Mouse (Mus musculus): Measurements from ENCODE around the gene Pla2g5. TPM values are rescaled to one million over a fixed set of nuclear protein-coding genes. Genes with fewer than 3 reads are reported as not detected.
A peak's percentile ranks its signal among the peaks of the same experiment; 100 is the strongest.

The Pla2g5 gene
- polyA plus RNA-seq, 1 experiment from 2014 or later: 0.35 TPM

GRCm38 (mm10) chr4:138819101-138819500, 44.2 kb downstream of the Pla2g5 start:
- ATAC-seq (ENCODE audit: low FRiP score, low TSS enrichment): no peak
- 41% methylated on average over 8 of the region's 8 CpGs for WGBS
- H3K27ac ChIP-seq (ENCODE audit: low read depth, low read length): no peak overlapping the region

GRCm38 (mm10) chr4:138817736-138818135, 45.5 kb downstream of the Pla2g5 start:
- H3K4me3 ChIP-seq (ENCODE audit: low read length): no peak overlapping the region
- H3K4me1 ChIP-seq (ENCODE audit: control insufficient read depth, insufficient read depth, low read length): 0 out of 2 replicates have a peak, but pooled peaks cover 4% of the 10 kb centered on the region
- WGBS: 64% methylated on average over 6 of the region's 6 CpGs
- H3K9me3 ChIP-seq (ENCODE audit: control insufficient read depth, low read length): no peaks in the 10 kb centered on the region
- H3K27ac ChIP-seq (ENCODE audit: low read depth, low read length): no peak overlapping the region
- H3K27me3 ChIP-seq (ENCODE audit: control insufficient read depth, insufficient read depth, low read length): no peaks in the 10 kb centered on the region
- H3K36me3 ChIP-seq (ENCODE audit: control insufficient read depth, insufficient read depth, low read length): no peaks in the 10 kb centered on the region
- no peak for ATAC-seq (ENCODE audit: low FRiP score, low TSS enrichment)
- no peak overlapping the region for H3K4me2 ChIP-seq (replicated peaks; ENCODE audit: low read depth, low read length)
- no peak overlapping the region for H3K9ac ChIP-seq (ENCODE audit: low read depth, low read length)

More at GRCm38 (mm10) chr4:138819101-138819500, 44.2 kb downstream of the Pla2g5 start:
- Histone ChIP-seq H3K9me3 (ENCODE audit: control insufficient read depth, low read length) (peaks cover 8% of the 10 kb centered on the region; the same call in 1 of the 2 replicates), H3K9ac (ENCODE audit: low read depth, low read length) (no peak overlapping the region; the same call in 1 of the 2 replicates), H3K27me3 (ENCODE audit: control insufficient read depth, insufficient read depth, low read length) (no peaks in the 10 kb centered on the region), H3K4me2 (replicated peaks; ENCODE audit: low read depth, low read length) (no peak overlapping the region), H3K36me3 (ENCODE audit: control insufficient read depth, insufficient read depth, low read length) (no peaks in the 10 kb centered on the region), H3K4me3 (ENCODE audit: low read length) (no peak overlapping the region), H3K4me1 (ENCODE audit: control insufficient read depth, insufficient read depth, low read length) (0 out of 2 replicates have a peak, but pooled peaks cover 4% of the 10 kb centered on the region)

GRCm38 (mm10) chr4:138816166-138816565, 47.1 kb downstream of the Pla2g5 start:
- H3K4me2 ChIP-seq (replicated peaks; ENCODE audit: low read depth, low read length): no peak overlapping the region
- no peak overlapping the region for H3K9ac ChIP-seq (ENCODE audit: low read depth, low read length)
- 77% methylated on average over 9 of the region's 9 CpGs for WGBS

GRCm38 (mm10) chr4:138806920-138807541, 56.3 kb downstream of the Pla2g5 start:
- Histone ChIP-seq H3K4me3 (ENCODE audit: low read length) (no peak overlapping the region), H3K9ac (ENCODE audit: low read depth, low read length) (no peak overlapping the region), H3K27me3 (ENCODE audit: control insufficient read depth, insufficient read depth, low read length) (no peaks in the 10 kb centered on the region), H3K4me1 (ENCODE audit: control insufficient read depth, insufficient read depth, low read length) (no peaks in the 10 kb centered on the region), H3K4me2 (replicated peaks; ENCODE audit: low read depth, low read length) (no peak overlapping the region), H3K27ac (ENCODE audit: low read depth, low read length) (no peak overlapping the region), H3K36me3 (ENCODE audit: control insufficient read depth, insufficient read depth, low read length) (no peaks in the 10 kb centered on the region), H3K9me3 (ENCODE audit: control insufficient read depth, low read length) (no peaks in the 10 kb centered on the region)
- 63% methylated on average over 7 of the region's 7 CpGs for WGBS
- no peak for ATAC-seq (ENCODE audit: low FRiP score, low TSS enrichment)

More at GRCm38 (mm10) chr4:138816166-138816565, 47.1 kb downstream of the Pla2g5 start:
- H3K9me3 ChIP-seq (ENCODE audit: control insufficient read depth, low read length): no peaks in the 10 kb centered on the region
- no peak for ATAC-seq (ENCODE audit: low FRiP score, low TSS enrichment)
- no peaks in the 10 kb centered on the region; the same call in 1 of the 2 replicates for H3K27me3 ChIP-seq (ENCODE audit: control insufficient read depth, insufficient read depth, low read length)
- H3K4me3 ChIP-seq (ENCODE audit: low read length): no peak overlapping the region
- H3K27ac ChIP-seq (ENCODE audit: low read depth, low read length): no peak overlapping the region
- no peaks in the 10 kb centered on the region for H3K36me3 ChIP-seq (ENCODE audit: control insufficient read depth, insufficient read depth, low read length)
- H3K4me1 ChIP-seq (ENCODE audit: control insufficient read depth, insufficient read depth, low read length): 0 out of 2 replicates have a peak, but pooled peaks cover 4% of the 10 kb centered on the region

- Histone ChIP-seq H3K9me3 (ENCODE audit: control insufficient read depth, low read length) (no peaks in the 10 kb centered on the region), H3K9ac (ENCODE audit: low read depth, low read length) (no peak overlapping the region), H3K36me3 (ENCODE audit: control insufficient read depth, insufficient read depth, low read length) (no peaks in the 10 kb centered on the region), H3K4me2 (replicated peaks; ENCODE audit: low read depth, low read length) (no peak overlapping the region), H3K27me3 (ENCODE audit: control insufficient read depth, insufficient read depth, low read length) (no peaks in the 10 kb centered on the region), H3K4me3 (ENCODE audit: low read length) (no peak overlapping the region), H3K4me1 (ENCODE audit: control insufficient read depth, insufficient read depth, low read length) (no peaks in the 10 kb centered on the region), H3K27ac (ENCODE audit: low read depth, low read length) (no peak overlapping the region)
- WGBS: 85% methylated on average over 8 of the region's 8 CpGs
- ATAC-seq (ENCODE audit: low FRiP score, low TSS enrichment): no peak
Measured at GRCm38 (mm10) chr4:138806160-138806559, 57.1 kb downstream of the Pla2g5 start.

GRCm38 (mm10) chr4:138805248-138805647, 58.0 kb downstream of the Pla2g5 start:
- Histone ChIP-seq H3K4me2 (replicated peaks; ENCODE audit: low read depth, low read length) (no peak overlapping the region), H3K36me3 (ENCODE audit: control insufficient read depth, insufficient read depth, low read length) (no peaks in the 10 kb centered on the region), H3K27me3 (ENCODE audit: control insufficient read depth, insufficient read depth, low read length) (no peaks in the 10 kb centered on the region), H3K27ac (ENCODE audit: low read depth, low read length) (no peak overlapping the region), H3K9ac (ENCODE audit: low read depth, low read length) (no peak overlapping the region), H3K4me1 (ENCODE audit: control insufficient read depth, insufficient read depth, low read length) (peaks cover 2% of the 10 kb centered on the region; the same call in 1 of the 2 replicates), H3K4me3 (ENCODE audit: low read length) (no peak overlapping the region), H3K9me3 (ENCODE audit: control insufficient read depth, low read length) (no peaks in the 10 kb centered on the region)
- 30% methylated on average over 8 of the region's 8 CpGs for WGBS
- ATAC-seq (ENCODE audit: low FRiP score, low TSS enrichment): no peak

- Histone ChIP-seq H3K36me3 (ENCODE audit: control insufficient read depth, insufficient read depth, low read length) (no peaks in the 10 kb centered on the region), H3K27me3 (ENCODE audit: control insufficient read depth, insufficient read depth, low read length) (no peaks in the 10 kb centered on the region), H3K4me3 (ENCODE audit: low read length) (no peak overlapping the region), H3K4me1 (ENCODE audit: control insufficient read depth, insufficient read depth, low read length) (peaks cover 10% of the 10 kb centered on the region; the same call in 1 of the 2 replicates), H3K4me2 (replicated peaks; ENCODE audit: low read depth, low read length) (no peak overlapping the region), H3K27ac (ENCODE audit: low read depth, low read length) (no peak overlapping the region), H3K9ac (ENCODE audit: low read depth, low read length) (no peak overlapping the region), H3K9me3 (ENCODE audit: control insufficient read depth, low read length) (no peaks in the 10 kb centered on the region)
- no peak for ATAC-seq (ENCODE audit: low FRiP score, low TSS enrichment)
- 61% methylated on average over 11 of the region's 11 CpGs for WGBS
Measured at GRCm38 (mm10) chr4:138802917-138803316, 60.4 kb downstream of the Pla2g5 start.

- Histone ChIP-seq H3K9me3 (ENCODE audit: control insufficient read depth, low read length) (no peaks in the 10 kb centered on the region), H3K27ac (ENCODE audit: low read depth, low read length) (no peak overlapping the region), H3K9ac (ENCODE audit: low read depth, low read length) (no peak overlapping the region), H3K27me3 (ENCODE audit: control insufficient read depth, insufficient read depth, low read length) (no peaks in the 10 kb centered on the region), H3K4me1 (ENCODE audit: control insufficient read depth, insufficient read depth, low read length) (peaks cover 12% of the 10 kb centered on the region; the same call in 1 of the 2 replicates), H3K36me3 (ENCODE audit: control insufficient read depth, insufficient read depth, low read length) (no peaks in the 10 kb centered on the region), H3K4me2 (replicated peaks; ENCODE audit: low read depth, low read length) (no peak overlapping the region), H3K4me3 (ENCODE audit: low read length) (no peak overlapping the region)
- ATAC-seq (ENCODE audit: low FRiP score, low TSS enrichment): no peak
- 77% methylated on average over 4 of the region's 4 CpGs for WGBS
Measured at GRCm38 (mm10) chr4:138801631-138802030, 61.7 kb downstream of the Pla2g5 start.

- H3K4me3 ChIP-seq (ENCODE audit: low read length): no peak overlapping the region
- WGBS: 35% methylated on average over 12 of the region's 12 CpGs
- peaks cover 14% of the 10 kb centered on the region; the same call in 1 of the 2 replicates for H3K4me1 ChIP-seq (ENCODE audit: control insufficient read depth, insufficient read depth, low read length)
- H3K9ac ChIP-seq (ENCODE audit: low read depth, low read length): no peak overlapping the region
- no peaks in the 10 kb centered on the region for H3K36me3 ChIP-seq (ENCODE audit: control insufficient read depth, insufficient read depth, low read length)
- no peaks in the 10 kb centered on the region for H3K9me3 ChIP-seq (ENCODE audit: control insufficient read depth, low read length)
- H3K4me2 ChIP-seq (replicated peaks; ENCODE audit: low read depth, low read length): no peak overlapping the region
- H3K27me3 ChIP-seq (ENCODE audit: control insufficient read depth, insufficient read depth, low read length): no peaks in the 10 kb centered on the region
- peak; percentile 67 for ATAC-seq (ENCODE audit: low FRiP score, low TSS enrichment)
- H3K27ac ChIP-seq (ENCODE audit: low read depth, low read length): no peak overlapping the region
Measured at GRCm38 (mm10) chr4:138800134-138800744, 63.0 kb downstream of the Pla2g5 start.

Data from kidney, embryonic 14.5 days (tissue).